Mouse (Mus musculus): ENCODE results near the gene Cpxm1.

DNA sequence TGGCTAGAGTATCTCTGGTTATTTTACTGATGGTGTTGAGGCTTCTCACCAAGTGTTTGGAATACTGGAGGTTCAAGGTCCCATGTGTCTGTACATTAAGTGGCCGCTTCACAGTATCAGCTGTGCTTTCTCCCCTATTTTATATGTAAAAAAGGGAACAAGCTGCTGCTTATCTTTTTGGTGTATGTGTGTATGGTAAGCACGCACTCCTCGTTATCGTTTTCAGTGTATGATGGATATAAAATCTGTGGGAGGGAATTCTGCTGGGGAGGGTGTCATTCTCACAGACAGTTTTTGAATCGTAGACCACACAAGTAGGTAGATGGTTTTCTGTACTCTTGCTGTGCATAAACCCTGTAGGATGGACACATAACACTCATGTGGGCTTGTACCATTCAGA is 39.8 kb downstream of the Cpxm1 start:
- TF ChIP-seq POLR2A (IDR thresholded peaks at IDR 0.05; ENCODE audit: borderline replicate concordance, insufficient read depth, low read length) (no peak), CTCF (IDR thresholded peaks at IDR 0.05; ENCODE audit: borderline replicate concordance, insufficient read depth, low read depth, low read length) (no peak)
